Mouse (Mus musculus) kidney, postnatal 36 days (tissue): ENCODE measurements around the gene Sik1.

ENCODE experiments used
- DNase-seq, 2 experiments: peaks; one replicate each; pipeline ENCODE4 v3.0.0; 2021 to 2022; ENCODE audit warnings: mixed read lengths in 2 of 2

The Sik1 gene

GRCm38 (mm10) chr17:31875326-31875930, 19.8 kb upstream of the Sik1 start:
- peak in 1 of 2 experiments; percentile 1 for DNase-seq

- DNase-seq = peak in 1 of 2 experiments; percentile 1
These were observed 19.1 kb upstream of the Sik1 start for GRCm38 (mm10) chr17:31874691-31875090.

DNA sequence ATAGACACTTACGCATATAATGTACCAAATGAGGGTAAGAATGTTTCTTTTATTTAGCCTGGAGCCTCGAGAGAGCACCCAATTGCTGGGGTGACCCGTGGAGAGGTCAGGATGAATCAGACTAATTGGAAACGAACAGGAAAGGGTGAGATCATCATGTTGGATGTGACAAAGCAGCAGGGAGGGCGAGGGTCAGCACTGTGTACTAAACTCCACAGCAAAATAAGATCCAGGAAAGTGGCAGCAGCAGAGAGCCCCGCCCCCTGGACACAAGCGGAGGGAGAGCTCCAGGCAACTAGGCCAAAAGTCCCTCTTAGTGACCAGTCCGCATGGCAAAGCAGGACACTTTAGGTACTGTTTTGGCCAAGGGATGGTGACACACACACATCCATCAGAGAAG, 18.4 kb upstream of the Sik1 start:
- peak; percentile 74 to 81 for DNase-seq

DNA sequence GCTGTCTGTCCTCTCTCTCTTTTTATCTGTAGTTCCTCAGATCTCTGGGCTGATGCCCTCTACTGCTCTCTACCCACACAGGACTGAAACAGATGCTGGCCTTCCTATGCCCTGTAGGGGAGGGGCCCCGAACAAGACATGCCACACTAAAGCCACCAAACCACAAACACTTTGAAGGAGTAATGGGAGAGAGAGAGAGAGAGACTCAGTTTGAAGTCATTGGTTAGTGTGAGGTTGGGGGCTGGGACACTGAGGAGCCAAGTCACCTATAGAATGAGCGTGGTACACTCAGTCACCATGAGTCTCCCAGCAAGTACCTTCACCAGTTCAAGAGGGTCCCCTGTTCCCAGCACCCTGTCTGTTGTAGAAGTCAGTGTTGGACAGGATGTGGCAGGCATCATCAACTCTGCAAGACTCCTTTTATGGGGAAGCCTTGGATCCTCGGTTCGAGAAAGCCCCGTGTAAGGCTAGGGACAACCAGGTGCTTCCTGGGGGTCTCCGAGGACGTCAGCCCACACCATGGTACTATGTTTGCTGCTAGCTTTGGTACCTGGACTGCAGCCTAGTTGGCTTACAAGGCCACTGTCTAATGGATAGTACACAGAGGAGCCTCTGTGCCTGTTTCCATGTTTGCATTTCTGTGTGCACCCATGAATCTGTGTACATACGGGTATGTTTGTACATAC, 17.7 kb upstream of the Sik1 start:
- peak in 1 of 2 experiments; percentile 1 for DNase-seq

DNA sequence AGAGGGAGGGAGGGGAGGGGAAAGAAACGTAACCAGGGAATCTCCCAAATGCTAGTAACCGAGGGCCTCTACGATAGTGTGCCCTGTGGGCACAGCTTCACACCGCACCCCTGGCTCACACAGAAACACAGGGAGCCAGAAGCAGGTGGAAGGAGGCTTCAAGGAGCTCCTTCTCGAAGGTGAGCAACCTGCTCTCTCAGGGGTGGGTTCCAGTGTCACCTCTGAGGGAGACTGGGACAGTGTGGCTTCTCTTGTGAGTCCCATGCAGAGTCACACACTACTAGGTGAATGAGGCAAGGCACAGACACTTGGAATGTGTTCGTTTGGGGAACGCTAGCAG, 17.2 kb upstream of the Sik1 start:
- DNase-seq = peak in 1 of 2 experiments; percentile 0

DNA sequence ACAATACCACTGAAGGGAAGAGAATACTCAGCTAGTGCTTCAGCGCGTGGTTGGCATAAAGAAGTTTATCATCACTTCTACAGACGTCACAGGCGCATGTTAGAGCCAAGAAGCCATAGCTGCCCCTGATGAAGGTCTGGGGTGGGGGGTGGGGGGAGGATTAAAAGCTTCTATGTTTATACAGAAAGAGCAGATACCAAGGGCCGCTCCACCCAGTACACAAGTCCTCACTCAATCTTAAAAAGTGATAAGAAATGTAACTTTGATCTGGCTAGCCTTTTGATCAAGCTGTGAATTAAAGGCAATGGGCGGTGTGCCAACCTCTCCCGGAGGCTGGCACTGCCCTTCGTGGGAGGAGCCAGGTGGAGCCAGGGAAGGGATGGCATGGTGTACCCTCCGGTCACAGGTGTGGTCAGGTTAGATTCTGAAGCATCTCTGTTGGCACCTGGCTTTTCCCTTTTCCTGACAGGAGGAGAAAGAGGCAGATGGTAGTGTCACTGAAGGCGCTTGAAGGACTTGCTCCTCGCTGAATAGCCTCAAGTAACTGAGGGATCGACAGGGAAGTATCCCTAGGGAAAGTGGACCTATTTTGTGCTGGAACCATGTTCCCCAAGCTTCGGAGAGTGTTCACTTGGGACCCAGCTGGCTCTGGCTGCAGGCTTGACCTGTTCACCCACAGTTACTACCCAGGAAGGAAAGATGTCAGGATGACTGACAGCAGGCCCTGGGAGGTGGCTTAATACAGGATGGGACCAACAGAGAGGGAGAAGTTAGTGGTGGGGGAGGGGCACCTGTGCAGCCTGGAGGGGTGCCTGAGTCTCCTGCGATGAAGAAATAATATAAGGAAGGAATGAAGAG, 16.6 kb upstream of the Sik1 start:
- peak in 1 of 2 experiments; percentile 43 for DNase-seq

- peak in 1 of 2 experiments; percentile 19 for DNase-seq
These were observed 15.4 kb upstream of the Sik1 start for GRCm38 (mm10) chr17:31870931-31871421.

DNA sequence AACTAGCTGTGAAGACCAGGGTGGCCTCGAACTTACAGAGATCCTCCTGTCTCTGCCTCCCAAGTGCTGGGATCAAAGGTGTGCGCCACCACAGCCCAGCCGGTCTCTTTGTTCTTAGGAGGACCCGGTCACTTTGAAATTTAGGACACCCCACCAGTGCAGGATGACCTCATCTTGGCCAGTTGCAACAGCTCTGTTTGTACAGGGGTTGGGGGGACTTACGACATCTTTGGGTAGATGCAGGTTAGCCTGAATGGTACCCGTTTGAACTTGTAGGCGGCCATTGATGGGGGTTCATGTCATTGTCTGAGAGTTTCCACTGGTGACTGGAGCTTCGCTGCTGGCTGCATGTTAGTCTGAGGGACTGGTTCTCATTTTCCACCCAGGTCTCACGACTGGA, 14.8 kb upstream of the Sik1 start:
- peak in 1 of 2 experiments; percentile 1 for DNase-seq

DNA sequence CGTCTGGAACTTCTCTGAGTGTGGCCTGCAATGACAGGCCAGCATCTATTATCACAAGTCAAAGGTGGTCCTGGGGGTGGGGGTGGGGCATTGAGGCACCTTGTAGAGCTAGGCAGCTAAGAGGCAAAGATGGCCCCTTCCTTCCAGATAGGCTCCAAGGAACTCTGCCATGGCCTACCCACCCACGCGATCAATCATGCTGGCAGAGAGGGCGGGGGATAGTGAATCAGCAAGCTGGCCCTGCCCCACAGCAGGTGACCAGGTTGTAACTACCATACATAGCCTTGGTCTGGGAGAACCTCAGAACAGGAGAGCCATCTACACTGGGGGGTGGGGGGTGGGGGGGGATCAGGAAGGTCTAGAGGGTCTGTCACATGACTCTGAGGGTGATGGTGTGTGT, 12.5 kb upstream of the Sik1 start:
- DNase-seq = peak in 1 of 2 experiments; percentile 0

- DNase-seq = peak in 1 of 2 experiments; percentile 0
These were observed 11.5 kb upstream of the Sik1 start for GRCm38 (mm10) chr17:31867061-31867460.

DNA sequence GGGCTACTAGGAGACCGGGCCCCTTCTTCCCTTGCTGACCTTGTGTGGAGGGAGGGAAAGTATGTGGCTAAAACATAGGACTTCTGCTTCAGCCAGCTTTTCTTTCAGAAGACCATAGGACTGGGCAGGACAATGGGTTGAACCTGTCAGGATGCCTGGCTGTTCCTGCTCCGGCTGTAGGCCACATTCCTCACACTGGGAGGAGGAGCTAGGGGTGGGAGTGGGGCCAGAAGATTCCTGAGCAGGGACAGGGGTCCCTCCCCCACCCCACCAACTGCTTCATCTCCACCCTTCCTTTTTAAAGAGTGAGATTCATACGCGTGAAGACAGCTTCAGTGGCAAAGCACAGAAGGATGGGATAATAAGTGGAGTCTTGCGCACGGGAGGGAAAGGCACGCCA, 10.0 kb upstream of the Sik1 start:
- DNase-seq = peak in 1 of 2 experiments; percentile 9

GRCm38 (mm10) chr17:31864666-31865450, 9.3 kb upstream of the Sik1 start:
- DNase-seq = peak in 1 of 2 experiments; percentile 0

- DNase-seq = peak in 1 of 2 experiments; percentile 0
These were observed 7.7 kb upstream of the Sik1 start for GRCm38 (mm10) chr17:31863151-31863815.

- DNase-seq = peak; percentile 58 to 79
These were observed 6.5 kb upstream of the Sik1 start for GRCm38 (mm10) chr17:31862136-31862535.

DNA sequence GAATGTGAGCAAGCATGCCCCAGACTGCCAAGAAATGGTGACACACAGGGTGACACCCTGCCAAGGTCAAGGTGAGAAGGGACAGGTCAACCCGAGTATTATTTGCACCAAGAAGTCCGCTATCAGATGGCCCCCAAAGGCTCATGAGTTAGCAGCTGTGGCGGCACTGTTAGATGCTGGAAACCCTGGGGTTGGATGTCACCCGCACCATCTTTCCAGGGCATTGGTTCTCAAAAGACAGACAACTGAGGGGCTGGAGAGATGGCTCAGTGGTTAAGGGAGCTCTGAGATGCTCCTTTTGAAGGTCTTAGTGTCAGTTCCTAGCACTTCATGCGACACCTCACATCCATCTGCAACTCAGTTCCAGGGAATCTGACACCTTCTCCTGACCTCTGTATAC, 6.1 kb upstream of the Sik1 start:
- DNase-seq = no peak

- no peak for DNase-seq
These were observed 5.3 kb upstream of the Sik1 start for GRCm38 (mm10) chr17:31860856-31861255.

DNA sequence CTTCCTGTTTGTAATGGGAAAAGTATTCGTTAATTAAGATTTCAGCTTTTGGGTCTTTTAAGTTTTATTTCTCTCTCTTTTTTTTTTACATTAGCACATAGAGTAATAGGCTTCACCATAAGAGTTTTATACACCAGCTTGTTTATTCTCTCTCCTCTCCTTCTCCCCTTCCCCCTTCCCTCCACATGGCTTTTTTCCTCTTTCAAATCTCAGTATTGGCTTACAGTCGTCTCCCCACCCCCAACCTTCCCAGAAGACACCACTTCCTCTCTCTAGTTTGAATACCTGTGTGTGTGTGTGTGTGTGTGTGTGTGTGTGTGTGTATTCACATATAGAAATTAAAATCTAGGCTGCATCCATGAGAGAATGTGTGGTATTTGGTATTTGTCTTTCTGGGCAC, 3.8 kb upstream of the Sik1 start:
- DNase-seq = no peak

GRCm38 (mm10) chr17:31858786-31859185, 3.2 kb upstream of the Sik1 start:
- no peak for DNase-seq

- DNase-seq = no peak
These were observed 2.4 kb upstream of the Sik1 start for GRCm38 (mm10) chr17:31857903-31858426.

GRCm38 (mm10) chr17:31857251-31857650, 1.6 kb upstream of the Sik1 start:
- DNase-seq = no peak

DNA sequence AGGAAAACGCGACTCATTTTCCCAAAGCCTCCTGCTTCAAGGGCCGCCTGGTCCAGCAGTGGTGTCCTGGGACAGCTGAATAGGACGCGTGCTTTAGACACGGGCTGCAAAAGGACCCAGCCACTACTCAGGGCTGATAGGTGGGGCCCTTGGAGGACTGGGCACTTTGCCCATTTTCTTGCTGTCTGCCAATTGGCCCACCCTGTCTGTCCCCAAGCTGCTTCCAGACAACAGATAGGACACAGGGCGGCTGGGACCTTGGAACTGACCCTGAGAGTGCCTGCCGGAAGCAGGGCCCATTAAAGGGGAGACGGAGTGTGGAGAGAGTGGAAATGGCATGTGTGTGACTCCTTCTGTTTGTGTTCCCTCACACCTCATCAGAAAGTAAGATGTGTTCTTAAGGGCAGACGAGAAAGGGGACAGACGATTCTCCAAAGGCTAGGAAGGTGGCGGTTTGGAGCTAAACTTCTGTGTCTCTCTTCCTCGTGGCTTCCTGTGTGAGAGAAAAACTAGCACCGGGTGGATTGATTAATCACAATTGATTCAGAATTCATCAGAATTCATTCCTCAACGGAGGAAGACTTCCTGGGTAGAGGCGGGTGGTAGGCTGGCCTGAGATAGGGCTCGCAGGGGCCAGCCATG, 1.0 kb upstream of the Sik1 start:
- DNase-seq = peak; percentile 83 to 92
